Mouse (Mus musculus) heart, postnatal 0 days (tissue): Measurements from ENCODE around the gene Fbxo47. TPM values are rescaled to one million over a fixed set of nuclear protein-coding genes. Genes with fewer than 3 reads are reported as not detected.

Experiments
- ATAC-seq: fragments of 200-750 bp; cut with Nextera tagmentation; 2 replicates; pipeline ENCODE4 v1.8.0; 2017; ENCODE audit warnings: low read depth, moderate number of reproducible peaks, moderate library complexity; ENCODE audit not compliant: insufficient read depth
- DNase-seq: peaks from one replicate; pipeline ENCODE4 v3.0.0-alpha.2; 2016; ENCODE audit warnings: low spot score
- H3K27ac ChIP-seq: fragments of 300-500 bp; sonication (generic); 2 replicates; pipeline ENCODE4 v1.5.1; 2014; ENCODE audit warnings: low read depth, mild to moderate bottlenecking
- H3K27me3 ChIP-seq: fragments of 300-500 bp; sonication (generic); 2 replicates; pipeline ENCODE4 v1.6.1; 2014; ENCODE audit warnings: low read length, mixed read lengths; ENCODE audit not compliant: control insufficient read depth, insufficient read depth
- H3K36me3 ChIP-seq: fragments of 300-500 bp; sonication (generic); replicated peaks from 2 replicates; pipeline ENCODE4 v1.6.1; 2014; ENCODE audit warnings: low read length, mixed read lengths; ENCODE audit not compliant: control insufficient read depth, insufficient read depth
- H3K4me1 ChIP-seq: fragments of 300-500 bp; sonication (generic); 2 replicates; pipeline ENCODE4 v1.6.1; 2014; ENCODE audit warnings: antibody characterized with exemption; ENCODE audit not compliant: control insufficient read depth, insufficient read depth
- H3K4me2 ChIP-seq: fragments of 300-500 bp; sonication (generic); 2 replicates; pipeline ENCODE4 v1.6.1; 2014; ENCODE audit warnings: low read depth, mild to moderate bottlenecking, low read length, moderate library complexity
- H3K4me3 ChIP-seq: fragments of 300-500 bp; sonication (generic); 2 replicates; pipeline ENCODE4 v1.5.1; 2014; ENCODE audit warnings: low read depth, low read length
- H3K9ac ChIP-seq: fragments of 300-500 bp; sonication (generic); replicated peaks from 2 replicates; pipeline ENCODE4 v1.6.1; 2014; ENCODE audit warnings: low read depth, low read length, mixed read lengths
- H3K9me3 ChIP-seq: fragments of 300-500 bp; sonication (generic); replicated peaks from 2 replicates; pipeline ENCODE4 v1.6.1; 2016; ENCODE audit warnings: low read length; ENCODE audit not compliant: control insufficient read depth
- CTCF ChIP-seq: IDR thresholded peaks from 2 replicates; pipeline ENCODE4 v1.5.1; 2016; ENCODE audit warnings: antibody characterized with exemption, control low read depth, low read depth
- EP300 ChIP-seq: IDR thresholded peaks from 2 replicates; pipeline ENCODE4 v1.6.1; 2016; ENCODE audit warnings: antibody characterized with exemption, low read depth
- WGBS: fragments of 180-500 bp; shearing (Covaris S2); extraction: QIAGEN DNeasy Blood & Tissue Kit; methylation state at CpG from one replicate; pipeline ENCODE4 v1.1.7; 2014; 5-methylcytosine and 5-hydroxymethylcytosine counted together
- polyA plus RNA-seq: library from polyadenylated mRNA; unstranded; fragments of >200 nt; fragmentation: Nextera tagmentation; extraction: Ambion mirVana; gene quantifications from 2 replicates; pipeline ENCODE4 v1.2.1, GENCODE M21; 2015
- total RNA-seq: library from RNA; depleted of rRNA; stranded (reverse); fragments of >200 nt; gene quantifications from 2 replicates; pipeline ENCODE4 v1.2.3, GENCODE M21; 2014; ENCODE audit warnings: low replicate concordance; rRNA removed

The Fbxo47 gene
- total and polyA plus RNA-seq, 2 experiments from 2014 or later: 0.63 to 9.9 TPM

DNA sequence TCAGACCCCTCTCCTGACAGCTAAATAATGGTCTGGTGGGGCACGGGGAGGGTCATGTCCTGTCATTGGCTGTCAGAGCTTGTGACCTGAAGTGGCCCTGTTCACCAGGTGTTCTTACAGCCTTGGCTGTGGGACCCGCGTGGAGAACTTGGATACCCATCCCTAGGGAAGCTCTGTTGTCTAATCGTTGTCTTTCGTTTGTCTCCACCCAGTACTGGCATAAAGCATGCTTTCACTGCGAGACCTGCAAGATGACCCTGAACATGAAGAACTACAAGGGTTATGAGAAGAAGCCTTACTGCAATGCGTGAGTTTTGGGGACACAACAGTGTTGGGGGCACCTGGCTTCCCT is 77.4 kb downstream of the Fbxo47 start:
- Histone ChIP-seq H3K27me3 (no peaks in the 10 kb centered on the region), H3K27ac (peak overlapping the region; percentile 47), H3K9me3 (no peaks in the 10 kb centered on the region), H3K4me1 (peaks cover 78% of the 10 kb centered on the region), H3K36me3 (peaks cover 11% of the 10 kb centered on the region), H3K4me3 (no peak overlapping the region), H3K9ac (no peak overlapping the region), H3K4me2 (peak overlapping the region; percentile 43; the same call in 1 of the 2 replicates)
- DNase-seq: no peak
- TF ChIP-seq EP300 (no peak), CTCF (no peak)
- ATAC-seq: no peak
- WGBS: 70% methylated on average over 7 of the region's 7 CpGs

DNA sequence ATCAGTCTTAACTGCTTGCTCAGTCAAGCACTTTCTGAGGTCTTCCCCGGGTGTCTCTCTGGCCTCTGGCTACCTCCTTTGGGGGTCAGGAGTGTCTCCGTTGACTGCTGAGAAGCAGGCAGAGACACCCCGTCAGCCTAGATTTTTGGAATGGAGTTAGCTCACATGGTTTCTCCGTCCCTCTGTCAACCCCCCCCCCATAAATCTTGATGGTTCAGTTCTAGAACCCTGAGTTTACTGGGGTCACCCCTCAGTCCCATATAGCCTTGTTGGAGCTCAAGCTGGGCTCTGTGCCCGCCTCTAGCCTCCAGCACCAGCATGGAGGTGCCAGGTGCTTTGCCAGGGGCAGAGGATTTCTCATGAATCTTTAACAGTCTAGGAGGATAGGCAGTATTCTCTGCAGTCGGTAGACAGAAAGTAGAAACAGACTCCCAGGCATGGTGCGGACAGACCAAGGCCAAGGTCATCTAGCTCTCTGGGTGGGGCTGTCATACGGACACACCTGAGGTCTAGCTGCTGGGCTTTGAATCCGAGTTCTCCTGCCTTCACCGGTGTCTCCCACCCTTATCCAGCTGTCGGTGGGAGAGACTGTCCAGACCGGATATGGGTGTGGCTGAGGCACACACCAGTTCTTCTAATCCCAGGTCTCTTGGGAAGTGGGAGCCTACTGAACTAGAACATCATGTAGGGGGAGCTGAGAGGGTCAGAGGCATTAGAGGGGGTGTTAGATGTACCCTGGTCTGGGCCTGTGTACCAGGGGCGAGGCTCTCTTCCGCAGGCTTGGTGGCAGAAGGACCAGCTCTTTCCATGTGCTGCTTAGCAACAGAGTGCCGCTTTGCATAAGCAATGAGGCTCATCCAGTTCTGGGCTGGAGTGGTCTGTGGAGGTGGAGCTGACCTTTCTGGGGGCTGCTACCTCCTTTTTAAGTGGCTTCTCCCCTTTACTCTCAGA is 78.0 kb downstream of the Fbxo47 start:
- no peak for ATAC-seq

DNA sequence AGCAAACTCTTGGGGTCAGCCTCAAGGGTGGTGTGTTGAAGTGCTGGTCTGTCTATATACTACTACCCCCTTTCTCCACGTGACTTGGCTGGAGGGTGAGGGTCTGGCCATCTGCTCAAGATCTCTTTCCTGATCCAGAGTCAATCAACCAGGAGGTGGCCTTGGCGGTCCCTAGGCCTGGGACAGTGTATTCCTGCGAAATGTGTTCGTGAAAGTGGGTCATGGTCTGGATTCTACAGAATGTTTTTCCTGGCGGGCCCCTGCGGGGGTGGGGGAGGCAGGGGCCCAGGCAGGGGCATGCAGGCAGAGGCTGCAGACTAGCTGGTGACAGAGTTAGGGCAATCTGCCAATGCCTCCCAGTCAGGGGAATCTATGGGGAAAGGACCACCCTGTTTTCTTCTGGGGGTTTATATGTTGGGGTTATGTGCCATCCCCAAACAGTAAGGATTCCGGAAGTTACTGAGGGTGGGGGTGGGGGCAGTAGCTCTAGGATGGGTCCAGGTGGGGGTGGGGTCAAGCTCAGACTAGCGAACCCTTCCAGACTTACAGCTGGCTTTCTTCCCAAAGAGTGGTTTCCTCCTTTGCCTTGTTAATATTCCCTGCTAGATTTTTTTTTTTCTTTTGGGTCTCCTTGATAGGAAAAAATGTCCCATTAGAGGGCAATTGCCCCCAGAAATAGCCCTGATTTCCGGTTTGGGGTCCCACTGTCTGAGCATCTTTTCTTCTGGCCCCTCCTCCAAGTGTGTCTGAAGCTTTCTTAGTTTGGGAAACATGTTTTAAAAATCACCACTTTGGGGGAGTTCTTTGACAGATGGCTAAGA is 78.9 kb downstream of the Fbxo47 start:
- H3K9me3 ChIP-seq: no peaks in the 10 kb centered on the region
- H3K27ac ChIP-seq: peak overlapping the region; percentile 47
- peak; percentile 12; the same call in 1 of the 2 replicates for ATAC-seq
- H3K4me1 ChIP-seq: peaks cover 72% of the 10 kb centered on the region
- peaks cover 11% of the 10 kb centered on the region; the same call in 1 of the 2 replicates for H3K36me3 ChIP-seq
- no peaks in the 10 kb centered on the region for H3K27me3 ChIP-seq
- H3K4me2 ChIP-seq: peak overlapping the region; percentile 43
- 3% methylated on average over 9 of the region's 9 CpGs for WGBS
- peak; percentile 64 for DNase-seq
- no peak overlapping the region for H3K4me3 ChIP-seq
- TF ChIP-seq EP300: no peak
- TF ChIP-seq CTCF: no peak
- H3K9ac ChIP-seq: no peak overlapping the region

More for the DNA sequence above, 78.0 kb downstream of the Fbxo47 start:
- Histone ChIP-seq H3K4me2 (peak overlapping the region; percentile 43), H3K27me3 (no peaks in the 10 kb centered on the region), H3K27ac (peak overlapping the region; percentile 47), H3K4me1 (peaks cover 80% of the 10 kb centered on the region), H3K36me3 (peaks cover 11% of the 10 kb centered on the region), H3K4me3 (no peak overlapping the region), H3K9me3 (no peaks in the 10 kb centered on the region), H3K9ac (no peak overlapping the region)
- TF ChIP-seq EP300 (no peak), CTCF (no peak)
- no peak for DNase-seq
- WGBS: 28% methylated on average over 15 of the region's 15 CpGs

DNA sequence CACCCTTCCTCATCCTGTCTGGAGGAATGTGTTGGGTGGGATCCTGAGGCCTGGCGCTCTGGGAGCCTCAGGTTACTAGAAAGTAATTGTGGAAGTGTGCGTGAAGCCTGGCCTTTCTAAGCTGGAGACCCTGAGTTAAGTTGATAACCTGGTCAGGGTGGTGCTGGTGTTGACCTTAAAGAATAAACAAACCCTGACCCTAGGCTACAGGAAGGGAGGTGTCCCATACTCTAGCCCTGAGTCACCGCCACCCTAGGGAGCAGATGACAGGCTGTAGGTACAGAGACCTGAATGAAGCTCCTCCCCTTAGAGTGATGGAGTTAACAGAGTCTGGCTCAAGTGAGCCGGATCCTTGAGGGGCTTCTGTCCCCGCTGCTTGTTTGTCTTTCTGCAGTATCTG is 80.1 kb downstream of the Fbxo47 start:
- DNase-seq (no peak), ATAC-seq (no peak)
- no peak overlapping the region for H3K4me3 ChIP-seq
- H3K27me3 ChIP-seq: no peaks in the 10 kb centered on the region
- H3K4me2 ChIP-seq: no peak overlapping the region
- H3K36me3 ChIP-seq: peaks cover 6% of the 10 kb centered on the region; the same call in 1 of the 2 replicates
- H3K9ac ChIP-seq: no peak overlapping the region
- H3K27ac ChIP-seq: no peak overlapping the region
- peaks cover 60% of the 10 kb centered on the region for H3K4me1 ChIP-seq
- H3K9me3 ChIP-seq: no peaks in the 10 kb centered on the region
- TF ChIP-seq EP300 (no peak), CTCF (no peak)
- 68% methylated on average over 5 of the region's 5 CpGs for WGBS

Other genes with a start within 250 kb of the Fbxo47 start
- 45.2 and 46.1 TPM in 2 replicates for gene Mllt6, start 220.7 kb downstream of the Fbxo47 start, total RNA-seq
- gene Mllt6, start 220.7 kb downstream of the Fbxo47 start, polyA plus RNA-seq: 1.6 and 1.7 TPM in 2 replicates
- 46.1 and 50.8 TPM in 2 replicates for gene Cisd3, start 198.3 kb downstream of the Fbxo47 start, total RNA-seq
- gene Cisd3, start 198.3 kb downstream of the Fbxo47 start, polyA plus RNA-seq: 125 and 135 TPM in 2 replicates
- 1.1 and 3.6 TPM in 2 replicates for gene Pcgf2, start 183.7 kb downstream of the Fbxo47 start, total RNA-seq
- gene Pcgf2, start 183.7 kb downstream of the Fbxo47 start, polyA plus RNA-seq: 6.0 and 7.1 TPM in 2 replicates
- 486 and 592 TPM in 2 replicates for gene Psmb3, start 180.8 kb downstream of the Fbxo47 start, total RNA-seq
- 495 and 503 TPM in 2 replicates for gene Psmb3, start 180.8 kb downstream of the Fbxo47 start, polyA plus RNA-seq
- 12.6 and 12.7 TPM in 2 replicates for gene Pip4k2b, start 139.4 kb downstream of the Fbxo47 start, total RNA-seq
- gene Pip4k2b, start 139.4 kb downstream of the Fbxo47 start, polyA plus RNA-seq: 0.79 and 0.95 TPM in 2 replicates
- 3.2 and 3.5 TPM in 2 replicates for gene Cwc25, start 117.6 kb downstream of the Fbxo47 start, total RNA-seq
- gene Cwc25, start 117.6 kb downstream of the Fbxo47 start, polyA plus RNA-seq: 7.7 and 8.2 TPM in 2 replicates
- not detected in 2 replicates for gene 1700001P01Rik, start 108.2 kb downstream of the Fbxo47 start, total RNA-seq
- gene 1700001P01Rik, start 108.2 kb downstream of the Fbxo47 start, polyA plus RNA-seq: not detected in 2 replicates
- 192 and 208 TPM in 2 replicates for gene Rpl23, start 101.7 kb downstream of the Fbxo47 start, total RNA-seq
- 394 and 409 TPM in 2 replicates for gene Rpl23, start 101.7 kb downstream of the Fbxo47 start, polyA plus RNA-seq
- gene Lasp1, start 85.2 kb downstream of the Fbxo47 start, total RNA-seq: 34.2 and 45.7 TPM in 2 replicates
- 26.5 and 27.8 TPM in 2 replicates for gene Lasp1, start 85.2 kb downstream of the Fbxo47 start, polyA plus RNA-seq
- gene B230217C12Rik, start 43.4 kb downstream of the Fbxo47 start, total RNA-seq: 0.23 and 1.4 TPM in 2 replicates
- 0.97 and 1.6 TPM in 2 replicates for gene B230217C12Rik, start 43.4 kb downstream of the Fbxo47 start, polyA plus RNA-seq
- gene Plxdc1, start 102.3 kb upstream of the Fbxo47 start, total RNA-seq: 0.39 and 2.6 TPM in 2 replicates
- gene Plxdc1, start 102.3 kb upstream of the Fbxo47 start, polyA plus RNA-seq: 2.1 TPM in 2 replicates
- 4.3 TPM in 1 of 2 replicates, not detected in the other for gene Arl5c, start 112.0 kb upstream of the Fbxo47 start, total RNA-seq
- gene Arl5c, start 112.0 kb upstream of the Fbxo47 start, polyA plus RNA-seq: 2.9 TPM in 2 replicates
- 5.5 and 6.2 TPM in 2 replicates for gene Cacnb1, start 138.9 kb upstream of the Fbxo47 start, total RNA-seq
- gene Cacnb1, start 138.9 kb upstream of the Fbxo47 start, polyA plus RNA-seq: 4.8 and 5.2 TPM in 2 replicates
- gene Rpl19, start 142.6 kb upstream of the Fbxo47 start, total RNA-seq: 604 and 622 TPM in 2 replicates
- 588 TPM in 2 replicates for gene Rpl19, start 142.6 kb upstream of the Fbxo47 start, polyA plus RNA-seq
- gene Stac2, start 169.3 kb upstream of the Fbxo47 start, total RNA-seq: 0.15 TPM in 1 of 2 replicates, not detected in the other
- gene Stac2, start 169.3 kb upstream of the Fbxo47 start, polyA plus RNA-seq: 0.04 and 0.11 TPM in 2 replicates